Mouse (Mus musculus) ES-E14 (cell line): ENCODE results near the gene Pik3r6.

ENCODE experiments used
- CHD2 ChIP-seq: IDR thresholded peaks from 2 replicates; pipeline ENCODE4 v1.6.1; 2014; ENCODE audit warnings: mild to moderate bottlenecking, low read depth, low read length, inconsistent platforms
- HCFC1 ChIP-seq: IDR thresholded peaks from 2 replicates; pipeline ENCODE4 v1.6.1; 2012; ENCODE audit warnings: low read length, inconsistent platforms, borderline replicate concordance; ENCODE audit not compliant: insufficient read depth
- MAFK ChIP-seq: IDR thresholded peaks from 2 replicates; pipeline ENCODE4 v1.6.1; 2014; ENCODE audit warnings: mild to moderate bottlenecking, low read depth, low read length, inconsistent platforms; ENCODE audit not compliant: insufficient read depth
- ZC3H11A ChIP-seq: IDR thresholded peaks from 2 replicates; pipeline ENCODE4 v1.6.1; 2012; ENCODE audit warnings: low read depth, mild to moderate bottlenecking, inconsistent platforms, low read length, borderline replicate concordance
- ZNF384 ChIP-seq: IDR thresholded peaks from 2 replicates; pipeline ENCODE4 v1.6.1; 2012; ENCODE audit warnings: low read depth, low read length, inconsistent platforms

DNA sequence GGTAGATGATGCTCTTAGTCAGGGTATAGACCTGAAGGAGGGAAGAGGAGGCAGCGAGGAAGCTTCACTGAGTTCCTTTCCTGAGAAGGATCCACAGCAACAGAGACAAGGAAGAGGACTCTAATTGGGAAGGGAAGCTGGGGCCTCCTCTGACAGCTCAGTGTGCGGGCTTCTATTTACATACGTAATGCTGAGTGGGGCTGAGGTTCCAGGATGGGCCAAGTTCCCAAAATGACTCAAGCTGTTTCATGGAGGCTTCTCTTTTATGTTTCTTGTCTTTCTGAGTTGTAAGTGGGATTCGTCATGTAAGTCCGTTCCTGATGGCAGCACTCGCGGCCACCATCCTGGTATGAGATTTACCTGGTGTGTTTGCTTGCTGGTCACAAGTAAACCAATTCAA, 27.1 kb upstream of the Pik3r6 start:
- TF ChIP-seq MAFK (no peak), ZNF384 (no peak), ZC3H11A (no peak), CHD2 (no peak), HCFC1 (no peak)
